Mouse (Mus musculus) olfactory bulb, adult 2 months (tissue): ENCODE measurements at regions not wholly inside any gene's neighbourhood (a gene's known extent, or its start where the extent isn't known, plus 50 kb on each side); places are given as distances from the start of the nearest gene placed in this dataset.

Source experiments
- H3K27ac ChIP-seq: fragments of 200-500 bp; 2 replicates; pipeline ENCODE4 v1.5.1; 2012; ENCODE audit warnings: low read depth, low read length; ENCODE audit not compliant: insufficient read depth
- H3K4me1 ChIP-seq: fragments of 200-500 bp; 2 replicates; pipeline ENCODE4 v1.6.1; 2012; ENCODE audit warnings: low read length; ENCODE audit not compliant: control insufficient read depth, insufficient read depth
- H3K4me3 ChIP-seq: fragments of 200-500 bp; 2 replicates; pipeline ENCODE4 v1.5.1; 2012; ENCODE audit warnings: mild to moderate bottlenecking, low read depth, low read length, moderate library complexity; ENCODE audit not compliant: insufficient read depth
- CTCF ChIP-seq: fragments of 200-500 bp; IDR thresholded peaks from 2 replicates; pipeline ENCODE4 v1.5.1; 2012; ENCODE audit warnings: low read depth, mild to moderate bottlenecking, low read length, moderate library complexity; ENCODE audit not compliant: insufficient read depth
- POLR2A ChIP-seq: fragments of 200-500 bp; IDR thresholded peaks from 2 replicates; pipeline ENCODE4 v1.6.1; 2012; ENCODE audit warnings: mild to moderate bottlenecking, low read depth, low read length, moderate library complexity; ENCODE audit not compliant: insufficient read depth
- WGBS: fragments of 180-500 bp; shearing (Covaris S2); methylation state at CpG from one replicate; pipeline ENCODE4 v1.1.7; 2018; 5-methylcytosine and 5-hydroxymethylcytosine counted together

DNA sequence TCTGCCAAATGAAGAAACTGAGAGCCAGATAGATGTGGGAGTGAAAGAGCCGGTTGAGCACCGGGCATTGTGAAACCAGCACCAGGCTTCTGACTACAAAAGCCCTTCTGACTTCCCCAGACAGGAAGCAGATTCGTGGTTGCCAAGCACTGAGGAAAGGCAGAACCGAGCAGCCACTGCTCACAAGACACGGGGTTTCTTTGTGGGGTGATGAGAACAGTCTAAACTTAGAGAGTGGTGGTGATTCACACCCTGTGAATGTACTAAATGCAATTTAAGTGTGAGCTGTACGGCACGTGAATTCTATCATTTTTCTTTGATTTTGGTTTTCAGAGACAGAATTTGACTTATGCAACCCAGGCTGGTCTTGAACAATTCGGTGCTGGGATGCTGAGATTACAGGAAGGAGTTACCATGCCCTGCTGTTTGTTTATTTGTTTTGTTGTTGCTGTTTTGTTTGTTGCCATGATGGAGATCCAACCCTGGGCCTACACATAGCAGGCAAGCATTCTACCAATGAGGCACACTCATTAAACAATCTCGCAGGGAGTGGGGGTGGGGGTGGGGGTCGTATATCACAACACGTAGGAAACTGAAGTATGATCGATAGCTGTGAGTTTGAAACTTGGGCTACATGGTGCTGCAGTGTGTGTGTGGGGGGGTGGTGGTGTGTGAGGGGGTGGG lies 1177.0 kb downstream of the 4930447A16Rik start:
- Histone ChIP-seq H3K4me1 (peaks cover 4% of the 10 kb centered on the region; the same call in 1 of the 2 replicates), H3K4me3 (no peak overlapping the region), H3K27ac (peak overlapping the region; percentile 39; the same call in 1 of the 2 replicates)
- WGBS = 38% methylated on average over 12 of the region's 12 CpGs
- TF ChIP-seq POLR2A (no peak), CTCF (no peak)

DNA sequence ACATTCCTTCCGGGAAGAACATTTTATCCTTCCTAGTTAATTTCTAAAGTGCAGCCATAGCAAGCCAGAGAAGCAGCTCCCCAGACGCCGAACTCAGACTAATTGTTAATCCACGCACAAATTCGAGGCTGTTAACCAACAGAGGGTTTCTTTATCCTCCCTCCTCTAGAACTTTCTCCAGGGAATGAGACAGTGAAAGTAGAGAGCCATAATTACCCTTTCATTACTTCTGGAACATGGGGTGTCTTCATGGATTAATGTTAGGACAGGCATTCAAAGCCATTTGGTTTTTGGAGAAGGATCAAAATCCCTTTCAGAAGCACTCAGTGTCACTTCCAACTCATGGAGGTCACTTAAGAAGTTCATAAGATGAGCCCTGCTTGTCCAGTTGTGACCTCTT lies 1178.6 kb downstream of the 4930447A16Rik start:
- Histone ChIP-seq H3K4me3 (no peak overlapping the region), H3K27ac (no peak overlapping the region), H3K4me1 (peaks cover 6% of the 10 kb centered on the region; the same call in 1 of the 2 replicates)
- WGBS = 15% methylated on average over 5 of the region's 5 CpGs
- no peak for TF ChIP-seq POLR2A
- TF ChIP-seq CTCF = no peak

GRCm38 (mm10) chr15:38607368-38607767 lies 1182.0 kb downstream of the 4930447A16Rik start:
- TF ChIP-seq POLR2A (no peak), CTCF (no peak)
- no peak overlapping the region for H3K4me3 ChIP-seq
- 0 out of 2 replicates have a peak, but pooled peaks cover 2% of the 10 kb centered on the region for H3K4me1 ChIP-seq
- 74% methylated on average over 2 of the region's 2 CpGs for WGBS
- no peak overlapping the region for H3K27ac ChIP-seq

DNA sequence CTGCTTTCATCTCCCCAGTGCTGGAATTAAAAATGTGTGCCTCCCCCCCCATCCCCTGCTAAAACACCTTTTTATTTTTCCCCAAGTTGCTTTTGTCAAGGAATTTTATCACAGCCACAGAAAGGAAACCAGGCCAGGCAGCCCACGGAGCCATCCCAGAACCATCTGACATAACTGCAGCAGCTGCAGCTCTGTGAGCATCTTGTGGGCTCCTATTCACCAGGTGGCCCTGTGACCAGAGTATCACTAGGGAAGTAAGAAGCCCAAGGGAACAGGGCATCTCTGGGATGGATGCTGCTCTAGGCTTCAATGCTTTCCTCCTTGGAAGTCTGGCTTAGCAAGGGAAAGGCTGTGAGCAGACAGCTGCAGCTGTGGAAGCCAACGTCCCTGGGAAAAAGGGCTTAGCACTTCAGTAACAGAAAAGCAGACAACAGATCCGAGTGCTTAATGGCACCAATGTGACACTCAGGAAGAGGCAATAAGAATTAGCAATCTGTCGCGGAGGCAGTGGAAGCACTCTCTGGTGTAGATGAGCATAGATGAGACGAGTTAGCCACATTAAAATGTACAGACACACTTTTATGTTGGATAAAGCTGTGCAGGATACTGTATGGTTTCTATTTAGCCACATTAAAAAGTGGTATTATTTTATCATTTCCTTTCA lies 1183.0 kb downstream of the 4930447A16Rik start:
- Histone ChIP-seq H3K4me3 (no peak overlapping the region), H3K27ac (no peak overlapping the region), H3K4me1 (0 out of 2 replicates have a peak, but pooled peaks cover 2% of the 10 kb centered on the region)
- WGBS = 54% methylated on average over 6 of the region's 6 CpGs
- TF ChIP-seq POLR2A (no peak), CTCF (no peak)

DNA sequence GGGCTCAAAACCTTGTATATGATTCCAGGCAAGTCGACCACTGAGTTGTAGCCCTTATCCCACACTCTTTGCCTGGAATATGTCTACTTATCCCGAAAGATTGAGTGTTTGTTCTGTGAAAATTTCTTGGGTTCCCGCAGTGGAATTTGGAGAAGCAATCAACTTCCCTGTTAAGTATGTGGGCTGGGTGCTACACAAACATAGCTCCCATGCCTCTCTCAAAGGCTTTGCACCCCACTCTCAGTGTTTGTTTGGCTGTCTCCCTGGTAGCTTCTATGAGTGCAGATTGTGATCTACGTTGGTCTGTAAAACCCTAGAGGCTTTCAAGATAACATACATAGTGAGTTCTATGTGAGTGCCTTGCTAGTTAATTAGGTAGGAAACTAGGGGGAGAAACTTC lies 1184.2 kb downstream of the 4930447A16Rik start:
- no peak for TF ChIP-seq CTCF
- TF ChIP-seq POLR2A = no peak
- Histone ChIP-seq H3K4me3 (no peak overlapping the region), H3K27ac (no peak overlapping the region), H3K4me1 (0 out of 2 replicates have a peak, but pooled peaks cover 2% of the 10 kb centered on the region)
- WGBS = 86% methylated on average over 4 of the region's 4 CpGs
